Mouse (Mus musculus) neural tube, embryonic 12.5 days (tissue): ENCODE measurements at regions not wholly inside any gene's neighbourhood (a gene's known extent, or its start where the extent isn't known, plus 50 kb on each side); places are given as distances from the start of the nearest gene placed in this dataset.

Experiments used
- ATAC-seq: fragments of 200-750 bp; cut with Nextera tagmentation; 2 replicates; pipeline ENCODE4 v1.8.0; 2017; ENCODE audit warnings: low read depth, mild to moderate bottlenecking, moderate TSS enrichment, moderate library complexity; ENCODE audit not compliant: low FRiP score
- H3K27ac ChIP-seq: fragments of 300-500 bp; sonication (generic); 2 replicates; pipeline ENCODE4 v1.5.1; 2016
- H3K27me3 ChIP-seq: fragments of 300-500 bp; sonication (generic); replicated peaks from 2 replicates; pipeline ENCODE4 v1.6.1; 2016; ENCODE audit warnings: mild to moderate bottlenecking
- H3K36me3 ChIP-seq: fragments of 300-500 bp; sonication (generic); 2 replicates; pipeline ENCODE4 v1.6.1; 2016; ENCODE audit warnings: mild to moderate bottlenecking
- H3K4me1 ChIP-seq: fragments of 300-500 bp; sonication (generic); 2 replicates; pipeline ENCODE4 v1.6.1; 2016
- H3K4me2 ChIP-seq: fragments of 300-500 bp; sonication (generic); replicated peaks from 2 replicates; pipeline ENCODE4 v1.6.1; 2016; ENCODE audit warnings: mild to moderate bottlenecking
- H3K4me3 ChIP-seq: fragments of 300-500 bp; sonication (generic); 2 replicates; pipeline ENCODE4 v1.5.1; 2016
- H3K9ac ChIP-seq: fragments of 300-500 bp; sonication (generic); 2 replicates; pipeline ENCODE4 v1.6.1; 2016; ENCODE audit warnings: mild to moderate bottlenecking
- H3K9me3 ChIP-seq: fragments of 300-500 bp; sonication (generic); 2 replicates; pipeline ENCODE4 v1.6.1; 2016; ENCODE audit warnings: mild to moderate bottlenecking
- WGBS: fragments of 180-500 bp; shearing (Covaris S2); methylation state at CpG from one replicate; pipeline ENCODE4 v1.1.7; 2016; 5-methylcytosine and 5-hydroxymethylcytosine counted together

GRCm38 (mm10) chr7:83489790-83490189 is 94.9 kb upstream of the Tmc3 start:
- H3K4me2 ChIP-seq = no peak overlapping the region
- ATAC-seq = peak; percentile 83
- H3K27me3 ChIP-seq = no peaks in the 10 kb centered on the region
- 83% methylated on average over 1 of the region's 1 CpGs for WGBS
- no peaks in the 10 kb centered on the region for H3K9me3 ChIP-seq
- no peaks in the 10 kb centered on the region for H3K4me1 ChIP-seq
- H3K9ac ChIP-seq = no peak overlapping the region
- H3K27ac ChIP-seq = no peak overlapping the region
- H3K36me3 ChIP-seq = no peaks in the 10 kb centered on the region
- H3K4me3 ChIP-seq = no peak overlapping the region

- 87% methylated on average over 2 of the region's 2 CpGs for WGBS
- no peak for ATAC-seq
- H3K9ac ChIP-seq = no peak overlapping the region
- no peaks in the 10 kb centered on the region for H3K36me3 ChIP-seq
- no peak overlapping the region for H3K4me2 ChIP-seq
- H3K4me1 ChIP-seq = no peaks in the 10 kb centered on the region
- no peaks in the 10 kb centered on the region for H3K9me3 ChIP-seq
- no peak overlapping the region for H3K27ac ChIP-seq
- H3K4me3 ChIP-seq = no peak overlapping the region
- no peaks in the 10 kb centered on the region for H3K27me3 ChIP-seq
Observed at GRCm38 (mm10) chr7:83504996-83505645, 79.6 kb upstream of the Tmc3 start.

GRCm38 (mm10) chr7:83516295-83516694 is 68.4 kb upstream of the Tmc3 start:
- H3K9ac ChIP-seq = no peak overlapping the region
- H3K27ac ChIP-seq = no peak overlapping the region
- no peaks in the 10 kb centered on the region for H3K27me3 ChIP-seq
- H3K36me3 ChIP-seq = no peaks in the 10 kb centered on the region
- no peaks in the 10 kb centered on the region for H3K4me1 ChIP-seq
- H3K4me2 ChIP-seq = no peak overlapping the region
- H3K4me3 ChIP-seq = no peak overlapping the region
- no peaks in the 10 kb centered on the region for H3K9me3 ChIP-seq
- ATAC-seq = no peak
- 88% methylated on average over 4 of the region's 4 CpGs for WGBS

GRCm38 (mm10) chr7:83521511-83521910 is 63.2 kb upstream of the Tmc3 start:
- Histone ChIP-seq H3K4me1 (no peaks in the 10 kb centered on the region), H3K9ac (no peak overlapping the region), H3K4me2 (no peak overlapping the region), H3K4me3 (no peak overlapping the region), H3K9me3 (no peaks in the 10 kb centered on the region), H3K27me3 (no peaks in the 10 kb centered on the region), H3K36me3 (no peaks in the 10 kb centered on the region), H3K27ac (no peak overlapping the region)
- WGBS = 91% methylated on average over 7 of the region's 7 CpGs
- no peak for ATAC-seq
